In genomic region chr2:174859533-174859932, GRCm38 (mm10) we compare ENCODE assay signal across 8 mouse cellular contexts.
DNase-seq lines count a peak whose midpoint lies in the region; ATAC-seq and TF ChIP-seq lines count a peak whose summit lies in the region.

No protein-coding gene starts in this region.

- intact Hi-C loops in heart, postnatal 25 days (cut with DNase I): loop anchor here (2.0 to 10.0 kb wide), 4 partner anchors 43 to 549 kb away; partner anchors contain the start of gene Prelid3b

- 38% methylated on average over 7 of the region's 7 CpGs for WGBS in heart, embryonic 15.5 days
- WGBS in limb, embryonic 13.5 days: 17% methylated on average over 7 of the region's 7 CpGs

- TF ChIP-seq RAD21 in CH12.LX (IDR thresholded peaks at IDR 0.05; ENCODE audit: low read depth, low read length): peak; percentile 47

- no peak for TF ChIP-seq EP300 in CH12.LX (IDR thresholded peaks at IDR 0.05; ENCODE audit: low read length)

- H3K27ac ChIP-seq in CH12.LX (ENCODE audit: insufficient read depth, low read depth): no peak overlapping the region
- peak overlapping the region; percentile 72 for H3K27ac ChIP-seq in heart, embryonic 15.5 days
- H3K27ac ChIP-seq in limb, embryonic 13.5 days: peak overlapping the region; percentile 98

- H3K9me3 ChIP-seq in CH12.LX (replicated peaks; ENCODE audit: low read length): no peaks in the 10 kb centered on the region
- H3K9me3 ChIP-seq in heart, embryonic 15.5 days (replicated peaks): no peaks in the 10 kb centered on the region
- H3K9me3 ChIP-seq in limb, embryonic 13.5 days: no peaks in the 10 kb centered on the region

- TF ChIP-seq POLR2A in CH12.LX (IDR thresholded peaks at IDR 0.05; ENCODE audit: low read depth, low read length): no peak

- dilution Hi-C loops in CH12.LX (cut with MboI; ENCODE audit: extremely low pct_ligation_motif_present, extremely low pct_unique_long_range_greater_than_20kb, low sequenced_read_pairs): no loop called here

- in situ Hi-C loops in CH12.LX (cut with MboI; ENCODE audit: low pct_ligation_motif_present, low pct_unique_long_range_greater_than_20kb, low sequenced_read_pairs): loop anchor here (10.0 kb wide), 1 partner anchor 205 kb away; no protein-coding TSS in a partner anchor

- H3K27me3 ChIP-seq in CH12.LX (replicated peaks): no peaks in the 10 kb centered on the region
- H3K27me3 ChIP-seq in heart, embryonic 15.5 days: no peaks in the 10 kb centered on the region
- H3K27me3 ChIP-seq in limb, embryonic 13.5 days: no peaks in the 10 kb centered on the region

- H3K79me2 ChIP-seq in CH12.LX (replicated peaks; ENCODE audit: control insufficient read depth, extremely low read depth, insufficient read depth, poor library complexity, severe bottlenecking): no peaks in the 10 kb centered on the region

- TF ChIP-seq CTCF in CH12.LX (conservative IDR thresholded peaks at IDR 0.05 in 1 of 2, IDR thresholded peaks at IDR 0.05 in 1 of 2; ENCODE audit: low read depth in 2 of 2, low read length in 2 of 2): peak; percentile 75 to 81

- peak; percentile 19 for DNase-seq in heart, adult 8-10 months (ENCODE audit: low spot score)
- DNase-seq in heart, postnatal 25 days (ENCODE audit: low spot score): no peak
- DNase-seq in CH12.LX (ENCODE audit: extremely low read depth): peak; percentile 54
- DNase-seq in cerebellum, postnatal 10 days: peak; percentile 52 to 61
- peak; percentile 32 for DNase-seq in right cerebral cortex, postnatal 14 days
- DNase-seq in yolk sac, embryonic 10.5 days (ENCODE audit: low spot score): no peak

- H3K4me1 ChIP-seq in CH12.LX (ENCODE audit: control insufficient read depth in 1 of 2, insufficient read depth in 2 of 2): peaks cover 0 to 9% of the 10 kb centered on the region in 2 experiments; a peak in 2 of 4 replicates
- peaks cover 16% of the 10 kb centered on the region for H3K4me1 ChIP-seq in heart, embryonic 15.5 days (replicated peaks)
- H3K4me1 ChIP-seq in limb, embryonic 13.5 days: peaks cover 51% of the 10 kb centered on the region

- peak overlapping the region; percentile 55; the same call in 1 of the 2 replicates for H3K4me2 ChIP-seq in CH12.LX (ENCODE audit: insufficient read depth, low read depth, poor library complexity, severe bottlenecking)
- no peak overlapping the region for H3K4me2 ChIP-seq in heart, embryonic 15.5 days
- H3K4me2 ChIP-seq in limb, embryonic 13.5 days (replicated peaks): peak overlapping the region; percentile 41

- no peak for ATAC-seq in heart, embryonic 15.5 days (replicated peaks; ENCODE audit: insufficient number of reproducible peaks, insufficient read depth, low FRiP score, low read depth)
- ATAC-seq in limb, embryonic 13.5 days (ENCODE audit: low FRiP score, low read depth): peak; percentile 3; the same call in 1 of the 2 replicates

- H3K4me3 ChIP-seq in CH12.LX (replicated peaks in 1 of 3; ENCODE audit: low read depth in 2 of 3, low read length in 2 of 3, poor library complexity in 1 of 3): no peak overlapping the region
- H3K4me3 ChIP-seq in heart, embryonic 15.5 days: no peak overlapping the region
- no peak overlapping the region for H3K4me3 ChIP-seq in limb, embryonic 13.5 days

- H3K9ac ChIP-seq in CH12.LX (ENCODE audit: insufficient read depth, low read depth): no peak overlapping the region
- H3K9ac ChIP-seq in heart, embryonic 15.5 days: no peak overlapping the region
- no peak overlapping the region for H3K9ac ChIP-seq in limb, embryonic 13.5 days

- H3K36me3 ChIP-seq in CH12.LX (replicated peaks in 1 of 2; ENCODE audit: control insufficient read depth in 1 of 2, insufficient read depth in 1 of 2, low read length in 1 of 2): no peaks in the 10 kb centered on the region
- H3K36me3 ChIP-seq in heart, embryonic 15.5 days: no peaks in the 10 kb centered on the region
- no peaks in the 10 kb centered on the region for H3K36me3 ChIP-seq in limb, embryonic 13.5 days

TF ChIP-seq in CH12.LX, 34 proteins besides CTCF, POLR2A, EP300 and RAD21:
- TF ChIP-seq MXI1 (IDR thresholded peaks at IDR 0.05; ENCODE audit: low read depth, low read length) (no peak), E2F4 (IDR thresholded peaks at IDR 0.05; ENCODE audit: insufficient replicate concordance, low read depth, low read length) (no peak), MAZ (IDR thresholded peaks at IDR 0.05; ENCODE audit: low read depth, low read length) (no peak), ETS1 (conservative IDR thresholded peaks at IDR 0.05; ENCODE audit: low read depth, low read length) (no peak), IRF4 (IDR thresholded peaks at IDR 0.05; ENCODE audit: low read depth, low read length) (peak; percentile 19; the same call in 1 of the 2 replicates), ZNF384 (IDR thresholded peaks at IDR 0.05; ENCODE audit: low read depth, low read length) (peak; percentile 94), ELF1 (IDR thresholded peaks at IDR 0.05; ENCODE audit: low read depth, low read length) (no peak), TBP (conservative IDR thresholded peaks at IDR 0.05; ENCODE audit: low read depth, low read length) (no peak), MAX (IDR thresholded peaks at IDR 0.05; ENCODE audit: low read length) (no peak), SMC3 (IDR thresholded peaks at IDR 0.05; ENCODE audit: low read depth, low read length) (peak; percentile 53)

Comparison
In these comparisons a context has a peak if more than half of its experiments do, and no peak if none do; other contexts are left out.
1. DNase-seq: peak in heart, adult 8-10 months (single experiment), CH12.LX (single experiment), cerebellum, postnatal 10 days (2 of 2) and right cerebral cortex, postnatal 14 days (single experiment); none in heart, postnatal 25 days (single experiment) and yolk sac, embryonic 10.5 days (single experiment).